Mouse (Mus musculus) lung, postnatal 0 days (tissue): ENCODE measurements around the gene Timm8a2.

Experiments used
- CTCF ChIP-seq: IDR thresholded peaks from 2 replicates; pipeline ENCODE4 v1.5.1; 2016; ENCODE audit warnings: antibody characterized with exemption, mild to moderate bottlenecking
- EP300 ChIP-seq: IDR thresholded peaks from 2 replicates; pipeline ENCODE4 v1.6.1; 2016; ENCODE audit warnings: antibody characterized with exemption, mild to moderate bottlenecking, control low read depth

DNA sequence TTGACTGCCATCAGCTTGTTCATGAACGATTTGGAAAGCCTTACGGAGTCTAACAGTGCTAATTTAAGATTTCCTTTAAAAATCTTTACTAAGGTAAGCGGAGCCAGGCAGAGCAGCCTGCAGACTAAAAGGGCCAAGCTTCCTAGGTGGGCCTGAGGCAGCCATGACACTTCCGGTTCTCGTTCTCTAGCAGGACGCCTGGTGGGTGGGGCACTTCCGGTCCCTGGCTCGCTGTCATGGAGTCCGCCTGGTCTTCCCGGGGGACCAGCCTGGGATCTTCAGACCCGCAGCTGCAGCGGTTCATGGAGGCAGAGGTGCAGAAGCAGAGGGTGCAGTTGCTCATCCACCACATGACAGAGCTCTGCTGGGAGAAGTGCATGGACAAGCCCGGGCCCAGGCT, at the start of gene Timm8a2:
- TF ChIP-seq CTCF = no peak
- no peak for TF ChIP-seq EP300
